Mouse (Mus musculus) hindbrain, embryonic 14.5 days (tissue): ENCODE results near the gene Ell. TPM values are rescaled to one million over a fixed set of nuclear protein-coding genes. Genes with fewer than 3 reads are reported as not detected.

ENCODE experiments used
- ATAC-seq: fragments of 200-750 bp; cut with Nextera tagmentation; 2 replicates; pipeline ENCODE4 v1.8.0; 2017; ENCODE audit warnings: moderate number of reproducible peaks, mild to moderate bottlenecking, moderate TSS enrichment, moderate library complexity; ENCODE audit not compliant: low FRiP score
- DNase-seq: peaks from one replicate; pipeline ENCODE4 v3.0.0-alpha.2; 2015; ENCODE audit warnings: low spot score
- H3K27ac ChIP-seq: fragments of 300-500 bp; sonication (generic); 2 replicates; pipeline ENCODE4 v1.5.1; 2014; ENCODE audit warnings: mild to moderate bottlenecking, moderate library complexity
- H3K27me3 ChIP-seq: fragments of 300-500 bp; sonication (generic); 2 replicates; pipeline ENCODE4 v1.6.1; 2014; ENCODE audit warnings: mild to moderate bottlenecking, low read length, mixed read lengths; ENCODE audit not compliant: control insufficient read depth, insufficient read depth
- H3K36me3 ChIP-seq: fragments of 300-500 bp; sonication (generic); replicated peaks from 2 replicates; pipeline ENCODE4 v1.6.1; 2014; ENCODE audit not compliant: control insufficient read depth, insufficient read depth
- H3K4me1 ChIP-seq: fragments of 300-500 bp; sonication (generic); replicated peaks from 2 replicates; pipeline ENCODE4 v1.6.1; 2014; ENCODE audit warnings: antibody characterized with exemption, low read length, mixed read lengths; ENCODE audit not compliant: control insufficient read depth, insufficient read depth
- H3K4me2 ChIP-seq: fragments of 300-500 bp; sonication (generic); replicated peaks from 2 replicates; pipeline ENCODE4 v1.6.1; 2014; ENCODE audit warnings: mild to moderate bottlenecking, moderate library complexity
- H3K4me3 ChIP-seq: fragments of 300-500 bp; sonication (generic); replicated peaks from 2 replicates; pipeline ENCODE4 v1.5.1; 2014; ENCODE audit warnings: mild to moderate bottlenecking, low read length
- H3K9ac ChIP-seq: fragments of 300-500 bp; sonication (generic); 2 replicates; pipeline ENCODE4 v1.6.1; 2014
- H3K9me3 ChIP-seq: fragments of 300-500 bp; sonication (generic); 2 replicates; pipeline ENCODE4 v1.6.1; 2016; ENCODE audit warnings: low read length; ENCODE audit not compliant: control insufficient read depth
- WGBS: fragments of 180-500 bp; shearing (Covaris S2); extraction: QIAGEN DNeasy Blood & Tissue Kit; methylation state at CpG from one replicate; pipeline ENCODE4 v1.1.7; 2014; 5-methylcytosine and 5-hydroxymethylcytosine counted together
- polyA plus RNA-seq: library from polyadenylated mRNA; unstranded; fragments of >200 nt; fragmentation: Nextera tagmentation; extraction: Ambion mirVana; gene quantifications from 2 replicates; pipeline ENCODE4 v1.2.1, GENCODE M21; 2014

Gene Ell
- polyA plus RNA-seq, 1 experiment from 2014 or later = 15.1 TPM

DNA sequence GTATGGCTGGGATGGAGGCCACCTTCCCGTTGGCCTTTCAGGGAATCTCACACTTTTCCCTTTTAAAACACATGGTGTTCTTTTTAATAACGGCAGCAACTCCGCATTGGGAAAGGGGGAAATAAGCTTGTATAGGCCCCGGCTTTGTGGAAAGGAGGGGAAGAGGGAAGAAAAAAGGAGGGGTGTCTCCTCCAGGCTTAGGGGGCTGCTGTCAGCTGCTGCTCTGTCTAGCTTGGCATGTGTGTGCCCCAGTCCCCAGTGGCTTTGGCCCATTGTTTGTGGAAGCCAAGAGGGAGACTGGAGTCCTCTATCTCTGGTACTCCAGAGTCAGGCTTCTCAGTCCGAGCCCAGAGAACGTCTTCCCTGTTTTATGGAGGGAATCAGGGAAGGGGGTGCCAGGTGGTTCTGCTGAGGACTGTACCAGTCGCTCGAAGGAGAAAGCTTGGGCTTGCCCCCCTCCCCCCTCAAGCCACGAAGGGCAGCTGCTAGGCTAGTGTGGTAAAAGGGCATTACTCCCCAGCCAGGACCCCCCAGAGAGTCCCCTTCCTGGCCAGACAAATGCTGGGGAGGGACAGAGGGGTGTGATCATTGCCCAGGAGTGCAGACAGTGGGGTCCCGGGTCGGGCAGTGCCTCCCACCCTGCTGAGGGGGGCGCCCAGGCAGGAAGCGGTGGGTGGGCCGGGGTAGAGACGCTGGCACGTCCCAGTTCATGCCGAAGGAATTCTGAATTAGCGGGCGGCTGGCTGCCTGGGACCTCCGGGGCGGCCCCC is 44.1 kb upstream of the Ell start:
- WGBS = 2% methylated on average over 21 of the region's 21 CpGs
- ATAC-seq = no peak

DNA sequence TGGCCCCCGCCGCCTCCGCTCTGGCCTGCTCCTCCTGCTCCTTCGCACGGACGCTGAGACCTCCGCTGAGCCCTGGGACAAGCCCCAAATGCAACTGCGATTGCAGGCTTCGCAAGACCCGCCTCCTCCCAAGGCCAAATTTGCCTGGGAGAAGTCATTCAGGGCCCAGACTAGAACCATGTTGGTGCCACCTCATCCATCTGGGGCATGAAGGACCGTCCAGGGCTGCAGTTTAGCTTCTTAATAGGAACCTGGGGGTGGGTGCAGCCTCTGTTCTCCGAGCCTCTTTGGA is 43.5 kb upstream of the Ell start:
- 5% methylated on average over 12 of the region's 12 CpGs for WGBS
- Histone ChIP-seq H3K27me3 (peaks cover 98% of the 10 kb centered on the region), H3K27ac (no peak overlapping the region), H3K4me2 (0 out of 2 replicates have a peak overlapping the region, but pooled peaks have one; percentile 25), H3K4me1 (peaks cover 24% of the 10 kb centered on the region), H3K9me3 (no peaks in the 10 kb centered on the region), H3K4me3 (peak overlapping the region; percentile 16), H3K9ac (no peak overlapping the region), H3K36me3 (no peaks in the 10 kb centered on the region)
- DNase-seq (no peak), ATAC-seq (no peak)

More for the DNA sequence above, 44.1 kb upstream of the Ell start:
- H3K36me3 ChIP-seq = no peaks in the 10 kb centered on the region
- no peaks in the 10 kb centered on the region for H3K9me3 ChIP-seq
- peak overlapping the region; percentile 16 for H3K4me3 ChIP-seq
- peaks cover 23% of the 10 kb centered on the region for H3K4me1 ChIP-seq
- H3K9ac ChIP-seq = 0 out of 2 replicates have a peak overlapping the region, but pooled peaks have one; percentile 8
- H3K27me3 ChIP-seq = peaks cover 98% of the 10 kb centered on the region
- H3K27ac ChIP-seq = no peak overlapping the region
- DNase-seq = no peak
- peak overlapping the region; percentile 52; the same call in 1 of the 2 replicates for H3K4me2 ChIP-seq

DNA sequence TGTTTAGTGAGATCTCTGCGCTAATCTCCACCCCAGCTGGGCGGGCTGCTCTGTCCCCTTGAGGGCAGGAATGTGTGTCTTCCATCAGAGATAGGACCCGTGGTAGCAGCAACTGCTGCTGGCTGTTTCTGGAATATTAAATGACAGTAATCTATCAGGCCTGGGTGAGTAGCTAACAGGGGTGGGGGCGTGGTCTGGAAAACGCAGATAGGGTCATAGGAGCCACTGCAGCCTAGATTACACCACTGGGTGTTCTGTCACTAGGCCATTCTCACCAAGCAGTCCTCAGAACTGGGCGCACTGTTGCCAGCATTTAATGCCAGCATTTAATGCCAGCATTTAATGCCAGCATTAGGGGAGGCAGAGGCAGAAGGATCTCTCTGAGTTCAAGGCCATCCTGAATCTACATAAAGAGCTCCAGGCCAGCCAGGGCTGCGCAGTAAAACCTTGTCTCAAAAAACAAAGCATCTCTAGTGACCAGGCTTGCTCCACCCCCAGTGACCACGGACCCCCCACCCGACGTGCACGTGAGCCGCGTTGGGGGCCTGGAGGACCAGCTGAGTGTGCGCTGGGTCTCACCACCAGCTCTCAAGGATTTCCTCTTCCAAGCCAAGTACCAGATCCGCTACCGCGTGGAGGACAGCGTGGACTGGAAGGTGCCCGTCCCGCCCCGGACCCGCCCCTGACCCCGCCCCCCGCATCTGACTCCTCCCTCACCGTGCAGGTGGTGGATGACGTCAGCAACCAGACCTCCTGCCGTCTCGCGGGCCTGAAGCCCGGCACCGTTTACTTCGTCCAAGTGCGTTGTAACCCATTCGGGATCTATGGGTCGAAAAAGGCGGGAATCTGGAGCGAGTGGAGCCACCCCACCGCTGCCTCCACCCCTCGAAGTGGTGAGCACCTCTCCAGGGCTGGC is 38.6 kb upstream of the Ell start:
- H3K4me1 ChIP-seq = peaks cover 29% of the 10 kb centered on the region
- 0 out of 2 replicates have a peak overlapping the region, but pooled peaks have one; percentile 3 for H3K4me3 ChIP-seq
- H3K9me3 ChIP-seq = no peaks in the 10 kb centered on the region
- 8% methylated on average over 39 of the region's 39 CpGs for WGBS
- H3K27me3 ChIP-seq = peaks cover 87% of the 10 kb centered on the region
- DNase-seq = no peak
- H3K4me2 ChIP-seq = peak overlapping the region; percentile 28
- H3K27ac ChIP-seq = no peak overlapping the region
- no peak for ATAC-seq
- H3K9ac ChIP-seq = no peak overlapping the region
- peaks cover 10% of the 10 kb centered on the region; the same call in 1 of the 2 replicates for H3K36me3 ChIP-seq

DNA sequence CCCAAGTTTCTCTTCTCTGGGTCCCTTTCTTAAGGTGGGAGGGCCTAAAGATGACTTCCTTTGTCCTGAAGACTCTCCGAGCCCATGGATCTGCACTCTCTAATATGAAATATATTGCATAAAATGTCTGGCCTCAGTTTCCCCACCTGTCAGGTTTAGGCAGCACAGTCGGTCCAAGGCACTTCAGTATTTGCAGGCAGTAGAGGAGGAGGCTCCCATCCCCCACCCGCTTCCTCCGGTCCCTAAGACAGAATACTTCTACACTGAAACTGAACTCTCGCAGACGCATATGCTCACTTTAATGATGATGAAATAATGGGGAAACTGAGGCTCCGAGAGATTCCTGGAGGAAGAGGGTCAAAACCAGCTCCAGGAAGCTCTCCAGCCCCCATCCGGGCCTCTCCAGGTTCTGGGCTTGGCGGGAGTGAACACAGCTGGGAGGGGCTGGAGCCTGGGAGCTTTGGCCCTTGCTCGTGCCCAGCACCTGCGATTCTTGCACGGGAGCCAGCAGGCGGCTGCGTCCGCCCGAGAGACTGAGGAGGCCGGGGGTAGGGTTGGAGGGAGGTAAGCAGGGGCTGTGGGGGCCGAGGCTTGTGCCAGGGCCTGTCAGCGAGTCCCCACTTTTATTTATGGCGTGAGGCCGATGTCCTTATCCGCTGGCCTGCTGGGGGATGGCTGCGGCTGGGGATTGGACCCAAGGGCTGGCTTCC is 37.3 kb upstream of the Ell start:
- ATAC-seq = no peak
- Histone ChIP-seq H3K4me3 (no peak overlapping the region), H3K9me3 (no peaks in the 10 kb centered on the region), H3K4me2 (no peak overlapping the region), H3K27me3 (peaks cover 73% of the 10 kb centered on the region), H3K36me3 (peaks cover 13% of the 10 kb centered on the region), H3K4me1 (peaks cover 32% of the 10 kb centered on the region), H3K27ac (no peak overlapping the region), H3K9ac (no peak overlapping the region)
- no peak for DNase-seq
- WGBS = 17% methylated on average over 22 of the region's 23 CpGs

DNA sequence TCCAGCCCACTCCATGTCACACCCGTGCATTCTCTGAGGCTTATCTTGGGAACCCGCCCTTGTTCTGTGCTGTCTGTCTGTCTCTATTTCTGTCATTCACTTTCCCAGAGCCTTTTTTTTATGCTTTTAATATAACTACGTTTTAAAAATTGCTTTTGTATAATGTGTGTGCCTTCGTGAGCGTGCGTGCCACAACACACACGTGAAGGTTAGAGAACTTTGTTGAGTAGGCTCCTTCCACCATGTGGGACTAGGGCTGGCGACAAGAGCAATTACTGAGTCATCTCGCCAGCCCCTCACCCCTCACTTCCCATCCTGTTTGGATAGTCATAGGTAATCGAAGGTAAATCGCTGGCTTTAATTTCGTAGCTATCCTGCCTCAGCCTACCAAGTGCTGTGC is 36.7 kb upstream of the Ell start:
- no peak overlapping the region for H3K4me2 ChIP-seq
- WGBS = 44% methylated on average over 12 of the region's 12 CpGs

DNA sequence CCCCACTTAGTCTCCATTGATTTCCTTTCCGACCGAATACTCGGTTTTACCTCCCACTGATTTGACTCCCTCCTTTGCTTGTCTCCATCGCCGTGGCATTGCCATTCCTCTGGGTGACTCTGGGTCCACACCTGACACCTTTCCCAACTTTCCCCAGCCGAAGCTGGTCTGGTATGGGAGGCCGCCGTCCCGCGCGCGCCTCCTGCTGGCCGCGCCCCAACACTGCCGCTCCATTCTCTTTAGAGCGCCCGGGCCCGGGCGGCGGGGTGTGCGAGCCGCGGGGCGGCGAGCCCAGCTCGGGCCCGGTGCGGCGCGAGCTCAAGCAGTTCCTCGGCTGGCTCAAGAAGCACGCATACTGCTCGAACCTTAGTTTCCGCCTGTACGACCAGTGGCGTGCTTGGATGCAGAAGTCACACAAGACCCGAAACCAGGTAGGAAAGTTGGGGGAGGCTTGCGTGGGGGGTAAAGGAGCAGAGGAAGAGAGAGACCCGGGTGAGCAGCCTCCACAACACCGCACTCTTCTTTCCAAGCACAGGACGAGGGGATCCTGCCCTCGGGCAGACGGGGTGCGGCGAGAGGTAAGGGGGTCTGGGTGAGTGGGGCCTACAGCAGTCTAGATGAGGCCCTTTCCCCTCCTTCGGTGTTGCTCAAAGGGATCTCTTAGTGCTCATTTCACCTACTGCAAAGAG is 36.1 kb upstream of the Ell start:
- Histone ChIP-seq H3K4me1 (peaks cover 32% of the 10 kb centered on the region), H3K9ac (no peak overlapping the region), H3K9me3 (no peaks in the 10 kb centered on the region), H3K27me3 (peaks cover 61% of the 10 kb centered on the region), H3K4me3 (no peak overlapping the region), H3K27ac (no peak overlapping the region), H3K4me2 (0 out of 2 replicates have a peak overlapping the region, but pooled peaks have one; percentile 5), H3K36me3 (peaks cover 24% of the 10 kb centered on the region)
- ATAC-seq = no peak
- DNase-seq = peak; percentile 68
- WGBS = 13% methylated on average over 46 of the region's 46 CpGs

More for the DNA sequence above, 36.7 kb upstream of the Ell start:
- ATAC-seq = no peak
- Histone ChIP-seq H3K4me3 (no peak overlapping the region), H3K9ac (no peak overlapping the region), H3K9me3 (no peaks in the 10 kb centered on the region), H3K4me1 (peaks cover 32% of the 10 kb centered on the region), H3K27ac (no peak overlapping the region), H3K27me3 (peaks cover 68% of the 10 kb centered on the region), H3K36me3 (peaks cover 19% of the 10 kb centered on the region)
- DNase-seq = no peak

DNA sequence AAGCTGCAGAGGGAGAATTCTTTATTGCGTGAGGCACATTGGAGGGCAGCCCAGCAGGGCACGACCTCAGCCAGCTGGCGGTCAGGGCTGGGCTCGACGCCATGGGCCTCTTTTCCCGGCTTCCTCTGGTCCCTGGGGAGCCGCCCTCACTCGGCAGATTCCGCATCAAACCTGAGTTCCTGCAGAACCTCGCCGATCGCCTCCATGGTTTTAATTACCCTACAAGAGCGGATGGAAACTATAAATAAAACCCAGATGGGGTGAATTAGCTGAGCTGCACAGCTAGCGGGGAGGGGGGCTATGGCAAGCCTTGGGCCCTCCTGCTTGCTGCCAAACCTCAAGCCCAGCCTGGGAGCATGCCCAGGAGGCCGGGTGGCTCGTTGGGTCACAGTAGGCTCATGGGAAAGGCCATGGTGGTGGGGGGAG is 35.0 kb upstream of the Ell start:
- Histone ChIP-seq H3K27me3 (peaks cover 50% of the 10 kb centered on the region), H3K4me2 (no peak overlapping the region), H3K4me3 (no peak overlapping the region), H3K4me1 (peaks cover 40% of the 10 kb centered on the region), H3K9me3 (no peaks in the 10 kb centered on the region), H3K36me3 (peaks cover 34% of the 10 kb centered on the region), H3K27ac (no peak overlapping the region), H3K9ac (no peak overlapping the region)
- 42% methylated on average over 16 of the region's 16 CpGs for WGBS
- DNase-seq = no peak
- ATAC-seq = no peak

DNA sequence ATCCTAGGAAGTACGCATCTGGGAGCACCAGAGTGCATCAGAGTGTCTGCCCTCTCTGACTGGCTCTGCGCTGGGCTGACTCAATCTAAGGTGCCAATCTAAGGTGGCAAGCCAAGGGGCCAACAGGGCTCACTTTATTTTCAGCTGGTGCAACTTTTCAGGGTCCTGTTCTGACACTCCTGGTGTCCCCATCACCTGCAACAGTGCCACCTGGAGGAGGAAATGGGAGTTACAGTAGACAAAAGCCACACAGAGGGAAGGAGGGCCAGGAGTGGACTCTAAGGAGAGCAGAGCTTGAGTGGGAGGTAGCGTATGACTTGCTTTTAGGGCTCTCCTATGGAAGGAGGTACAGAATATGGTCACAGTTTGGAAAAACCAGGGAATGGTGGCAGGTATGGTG is 34.4 kb upstream of the Ell start:
- 77% methylated on average over 3 of the region's 3 CpGs for WGBS
- DNase-seq (peak; percentile 84), ATAC-seq (no peak)
- Histone ChIP-seq H3K36me3 (peaks cover 34% of the 10 kb centered on the region), H3K27ac (no peak overlapping the region), H3K27me3 (peaks cover 45% of the 10 kb centered on the region), H3K4me1 (peaks cover 44% of the 10 kb centered on the region), H3K4me2 (peak overlapping the region; percentile 83; the same call in 1 of the 2 replicates), H3K4me3 (no peak overlapping the region), H3K9me3 (no peaks in the 10 kb centered on the region), H3K9ac (no peak overlapping the region)
